Mouse (Mus musculus): Measurements from ENCODE around the gene Coa3.

Coa3 gene

DNA sequence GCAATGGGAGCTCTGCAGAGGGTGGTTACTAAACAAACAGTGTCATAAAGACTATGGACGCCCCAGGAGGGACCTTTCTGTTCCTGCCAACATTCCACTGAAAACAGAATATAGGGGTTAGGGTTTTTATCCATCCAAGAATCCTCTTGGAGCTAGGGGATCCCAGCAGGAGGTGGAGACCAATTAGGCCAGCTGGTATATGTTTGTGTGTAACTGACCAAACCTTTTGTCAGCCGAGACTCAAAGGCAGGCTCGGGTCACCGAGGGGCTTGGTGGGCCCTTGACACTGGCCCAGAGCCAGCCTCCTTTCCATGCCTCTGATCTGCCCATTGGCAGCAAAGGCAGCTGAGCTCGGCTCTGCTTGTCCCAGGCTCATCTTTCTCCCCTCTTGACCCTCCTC, 4.0 kb upstream of the Coa3 start:
- no peak for DNase-seq (ENCODE audit: low spot score in 2 of 2)

DNA sequence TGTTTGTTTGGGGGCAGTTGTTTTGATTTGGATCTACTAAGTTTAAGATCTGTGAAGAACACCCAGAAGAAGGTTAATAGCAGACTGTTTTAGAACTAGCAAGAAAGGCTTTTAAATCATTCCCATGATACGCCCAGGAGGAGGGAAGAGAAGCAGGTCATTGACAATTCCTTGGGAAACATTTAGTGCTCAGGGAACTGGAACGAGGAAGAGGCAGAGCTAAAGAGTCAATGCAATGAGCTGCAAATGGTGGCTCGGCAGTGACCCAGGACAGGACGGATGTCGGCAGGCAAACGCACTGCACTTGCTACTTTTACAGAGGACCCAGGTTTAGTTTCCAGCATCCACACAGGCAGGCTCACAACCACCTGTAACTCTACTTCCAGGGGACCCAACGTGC, 1.9 kb upstream of the Coa3 start:
- no peak for DNase-seq (ENCODE audit: low spot score in 2 of 2)

DNA sequence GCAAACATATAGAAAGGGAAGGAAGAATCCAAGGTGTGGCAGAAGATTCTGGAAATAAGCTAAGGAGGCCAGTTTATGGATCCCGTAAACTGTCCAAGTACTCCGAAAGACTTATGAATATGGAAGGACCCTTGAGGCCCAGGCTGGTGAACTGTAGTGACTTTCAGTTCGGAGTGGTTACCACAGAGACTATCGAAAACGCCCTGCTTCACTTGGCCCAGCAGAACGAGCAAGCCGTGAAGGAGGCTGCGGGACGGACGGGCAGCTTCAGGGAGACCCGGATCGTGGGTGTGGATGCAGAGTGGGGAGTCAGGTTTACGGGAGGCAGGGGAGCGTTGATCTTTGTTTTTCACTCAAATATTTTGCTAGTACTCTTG, 267 bp upstream of the Coa3 start:
- peak in 1 of 2 experiments; percentile 26 for DNase-seq (ENCODE audit: low spot score in 2 of 2)

DNA sequence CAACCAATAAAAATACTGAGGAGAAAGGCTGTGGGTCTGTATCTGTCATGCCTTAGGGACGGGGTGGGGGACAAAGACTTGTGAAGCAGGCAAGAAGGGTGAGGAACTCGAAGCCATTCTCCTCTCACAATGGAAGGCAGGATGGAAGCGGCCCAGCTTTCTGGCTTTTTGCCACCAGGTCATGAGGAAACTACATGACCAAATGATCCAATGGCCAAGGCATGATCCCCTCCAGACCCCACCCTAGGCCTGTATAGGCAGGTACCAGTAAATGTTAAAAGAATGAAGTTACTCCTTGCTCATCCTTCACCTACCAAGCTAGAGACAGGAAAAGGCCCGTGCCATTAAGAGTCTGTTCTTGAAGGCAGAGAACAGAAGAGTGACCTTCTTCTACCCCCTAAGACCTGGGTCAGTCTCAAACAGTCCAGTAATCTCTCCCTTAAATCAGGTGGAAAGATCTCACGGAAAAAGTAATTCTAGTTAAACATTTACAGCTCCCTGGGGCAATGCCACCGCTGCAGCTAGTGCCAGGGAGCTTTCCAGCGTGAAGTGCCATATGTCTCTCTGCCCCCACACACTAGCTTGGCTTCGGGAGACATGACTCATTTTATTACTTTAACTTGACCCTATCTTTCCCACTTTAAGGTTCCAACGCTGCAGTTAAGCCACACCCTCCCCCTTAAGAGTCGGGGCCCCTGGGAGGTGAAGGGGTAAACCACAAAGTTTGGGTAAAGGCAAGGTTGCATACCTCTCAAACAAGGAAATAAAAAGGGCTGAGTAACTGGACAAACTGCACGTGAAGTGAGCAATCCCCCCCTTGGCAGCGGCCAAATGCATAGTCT, 1.3 kb downstream of the Coa3 start:
- DNase-seq (ENCODE audit: low spot score in 2 of 2): no peak

DNA sequence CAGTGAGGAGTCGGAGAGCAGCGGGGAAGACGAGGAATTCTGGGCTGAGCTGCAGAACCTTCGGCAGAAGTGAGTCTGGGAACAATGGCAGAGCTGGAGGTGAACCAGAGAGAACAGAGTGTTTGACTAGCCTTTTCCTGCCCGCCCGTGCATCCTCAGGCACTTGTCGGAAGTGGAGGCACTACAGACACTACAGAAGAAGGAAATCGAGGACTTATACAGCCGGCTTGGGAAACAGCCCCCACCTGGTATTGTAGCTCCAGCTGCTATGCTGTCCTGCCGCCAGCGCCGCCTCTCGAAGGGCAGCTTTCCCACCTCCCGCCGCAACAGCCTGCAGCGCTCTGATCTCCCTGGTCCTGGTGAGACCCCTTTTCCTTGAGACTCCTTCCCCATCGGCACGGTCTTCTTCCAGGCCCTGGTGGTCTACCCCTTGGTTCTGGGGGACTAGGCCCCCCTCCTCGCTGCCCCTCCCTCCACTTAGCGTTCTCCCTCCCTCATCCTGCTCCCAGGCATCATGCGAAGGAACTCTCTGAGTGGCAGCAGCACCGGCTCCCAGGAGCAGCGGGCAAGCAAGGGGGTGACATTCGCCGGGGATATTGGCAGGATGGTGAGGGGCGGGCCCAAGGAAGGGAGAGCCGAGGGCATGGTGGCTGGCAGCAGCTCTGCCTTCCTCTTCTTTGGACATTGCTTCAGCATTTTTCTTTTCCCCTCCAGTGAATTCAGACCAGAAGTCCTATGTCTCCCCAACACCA, 2.4 kb downstream of the Coa3 start:
- DNase-seq (ENCODE audit: low spot score in 2 of 2): no peak

DNA sequence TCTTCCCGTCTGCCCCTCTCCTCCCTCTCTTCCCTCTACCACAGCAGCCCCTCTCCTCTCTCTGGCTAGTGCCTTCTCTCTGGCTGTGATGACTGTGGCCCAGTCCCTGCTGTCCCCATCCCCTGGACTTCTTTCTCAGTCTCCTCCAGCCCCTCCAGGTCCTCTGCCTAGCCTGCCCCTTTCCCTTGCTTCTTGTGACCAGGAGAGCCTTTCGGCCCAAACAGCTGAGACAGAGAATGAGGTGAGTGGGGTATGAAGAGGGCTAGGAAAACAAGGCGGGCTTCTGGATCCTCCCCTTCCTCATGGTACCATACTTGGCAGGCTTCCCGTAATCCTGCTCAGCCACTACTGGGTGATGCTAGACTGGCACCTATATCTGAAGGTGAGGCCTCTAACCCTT, 3.6 kb downstream of the Coa3 start:
- DNase-seq (ENCODE audit: low spot score in 2 of 2): no peak

DNA sequence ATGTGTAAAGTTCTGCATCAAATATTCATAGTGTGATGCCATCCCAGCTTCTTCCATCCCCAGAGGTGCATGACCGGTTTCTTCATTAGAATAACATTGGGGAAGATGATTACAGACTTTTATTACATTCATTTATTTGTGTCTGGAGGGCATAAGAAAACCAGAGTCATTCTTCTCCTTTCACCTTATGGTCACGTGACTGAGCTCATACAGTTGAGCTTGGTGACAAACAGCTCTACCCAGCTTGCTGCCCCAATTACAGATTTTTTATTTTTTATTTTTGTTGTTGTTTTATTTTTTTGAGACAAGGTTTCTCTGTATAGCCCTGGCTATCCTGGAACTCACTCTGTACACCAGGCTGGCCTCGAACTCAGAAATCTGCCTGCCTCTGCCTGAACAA, 6.5 kb downstream of the Coa3 start:
- DNase-seq (ENCODE audit: low spot score in 2 of 2): no peak

- no peak for DNase-seq (ENCODE audit: low spot score in 2 of 2)
Observed at GRCm38 (mm10) chr11:101269577-101270116, 9.3 kb downstream of the Coa3 start.

DNA sequence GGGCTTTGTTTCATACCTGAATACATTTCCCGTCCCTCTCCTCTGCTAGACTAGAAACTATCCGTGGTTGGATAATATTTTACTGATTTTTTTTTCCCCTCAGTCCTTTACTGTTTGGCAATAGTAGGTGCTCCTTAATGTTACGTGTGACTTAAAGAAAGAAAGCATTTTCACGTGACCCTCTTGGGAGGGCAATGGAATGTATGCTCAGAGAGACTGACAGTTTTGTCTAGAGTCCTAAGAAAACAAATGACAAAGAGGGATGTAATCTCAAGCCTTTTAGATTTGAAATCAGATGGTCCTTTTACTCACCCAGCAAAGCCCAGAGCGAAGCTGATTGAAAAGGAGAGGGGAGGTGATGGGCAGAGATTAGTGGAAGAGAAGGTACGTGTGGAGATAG, 13.0 kb downstream of the Coa3 start:
- DNase-seq (ENCODE audit: low spot score in 2 of 2): no peak

- DNase-seq (ENCODE audit: low spot score in 2 of 2): no peak
Observed at GRCm38 (mm10) chr11:101264954-101265471, 13.9 kb downstream of the Coa3 start.

DNA sequence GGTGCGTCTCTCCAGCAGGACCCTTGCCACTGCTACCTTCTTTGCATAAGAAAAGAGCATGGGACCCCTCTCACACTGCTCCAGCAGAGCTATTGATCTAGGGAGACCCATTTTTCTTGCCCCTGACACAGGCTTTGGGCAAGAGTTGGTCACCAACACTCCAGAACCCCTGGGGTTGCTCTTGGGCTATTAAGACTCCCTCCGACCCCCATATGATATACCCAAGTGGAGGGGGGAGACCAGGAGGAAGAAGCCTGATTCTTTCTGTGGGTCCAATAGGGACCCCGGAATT, 15.0 kb downstream of the Coa3 start:
- DNase-seq (ENCODE audit: low spot score in 2 of 2): no peak

DNA sequence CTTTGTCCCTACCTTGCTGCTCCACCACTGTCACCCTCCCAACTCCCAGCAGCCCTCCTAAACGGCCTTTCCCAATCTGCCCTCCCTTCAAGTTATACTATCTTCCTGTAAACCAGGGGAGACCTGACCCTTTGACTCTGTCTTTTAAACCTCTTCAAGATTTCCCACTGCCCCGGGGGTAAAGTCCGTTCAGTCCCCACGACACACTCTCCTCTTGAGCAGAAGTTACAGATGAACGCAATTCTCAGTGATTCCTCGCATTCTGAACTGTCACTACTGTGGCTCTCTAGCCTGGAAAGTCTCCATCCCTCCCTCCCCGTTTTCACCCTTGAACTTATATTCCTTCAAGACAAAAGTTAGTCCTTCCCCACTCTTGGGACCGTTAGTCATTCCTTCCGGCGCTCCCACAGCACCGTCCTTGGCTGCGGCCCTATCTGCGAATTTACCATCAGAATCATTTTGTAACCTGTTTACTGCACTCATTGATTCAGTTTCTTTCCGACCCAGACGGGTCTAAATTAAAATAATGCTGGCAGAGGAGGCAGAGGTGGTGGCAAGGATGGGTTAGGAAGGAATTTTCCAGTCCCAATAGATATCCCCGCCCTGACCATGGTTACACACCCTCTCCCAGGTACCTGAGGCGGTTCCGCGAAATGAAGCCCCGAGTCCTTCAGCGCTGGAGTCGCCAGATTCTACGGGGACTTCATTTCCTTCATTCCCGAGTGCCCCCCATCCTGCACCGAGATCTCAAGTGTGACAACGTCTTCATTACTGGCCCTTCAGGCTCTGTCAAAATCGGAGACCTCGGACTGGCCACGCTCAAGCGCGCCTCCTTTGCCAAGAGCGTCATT, 15.6 kb downstream of the Coa3 start:
- DNase-seq (ENCODE audit: low spot score in 2 of 2): no peak

GRCm38 (mm10) chr11:101262272-101262967, 16.5 kb downstream of the Coa3 start:
- no peak for DNase-seq (ENCODE audit: low spot score in 2 of 2)

- no peak for DNase-seq (ENCODE audit: low spot score in 2 of 2)
Observed at GRCm38 (mm10) chr11:101260826-101261380, 18.0 kb downstream of the Coa3 start.

GRCm38 (mm10) chr11:101259948-101260825, 18.7 kb downstream of the Coa3 start, which contains the start of gene Wnk4:
Wnk4 (plus strand) TSS chr11:101260567.
- peak; percentile 51 to 73 for DNase-seq (ENCODE audit: low spot score in 2 of 2)

DNA sequence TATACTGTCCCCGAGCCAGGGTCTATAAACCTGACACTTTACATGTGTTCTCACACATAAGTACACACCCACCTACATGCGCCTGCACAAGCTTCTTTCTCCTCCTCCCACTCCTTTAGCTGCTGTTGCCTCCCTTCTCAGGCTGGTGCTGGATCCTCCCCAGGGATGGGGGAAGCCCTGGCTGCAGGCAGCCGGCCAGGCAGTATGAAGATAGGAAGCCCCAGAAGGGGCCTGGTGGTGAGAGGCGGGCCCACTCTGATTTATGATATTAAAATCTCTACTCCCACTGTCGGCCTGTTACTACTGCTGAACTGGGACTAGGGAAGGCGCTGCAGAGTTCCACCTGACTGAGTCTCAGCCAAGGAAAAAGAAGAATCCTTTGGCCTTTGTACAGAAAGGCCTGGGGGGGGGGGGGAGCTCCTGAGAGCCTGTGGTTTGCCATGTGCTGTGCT, 19.6 kb downstream of the Coa3 start:
- DNase-seq (ENCODE audit: low spot score in 2 of 2): no peak

DNA sequence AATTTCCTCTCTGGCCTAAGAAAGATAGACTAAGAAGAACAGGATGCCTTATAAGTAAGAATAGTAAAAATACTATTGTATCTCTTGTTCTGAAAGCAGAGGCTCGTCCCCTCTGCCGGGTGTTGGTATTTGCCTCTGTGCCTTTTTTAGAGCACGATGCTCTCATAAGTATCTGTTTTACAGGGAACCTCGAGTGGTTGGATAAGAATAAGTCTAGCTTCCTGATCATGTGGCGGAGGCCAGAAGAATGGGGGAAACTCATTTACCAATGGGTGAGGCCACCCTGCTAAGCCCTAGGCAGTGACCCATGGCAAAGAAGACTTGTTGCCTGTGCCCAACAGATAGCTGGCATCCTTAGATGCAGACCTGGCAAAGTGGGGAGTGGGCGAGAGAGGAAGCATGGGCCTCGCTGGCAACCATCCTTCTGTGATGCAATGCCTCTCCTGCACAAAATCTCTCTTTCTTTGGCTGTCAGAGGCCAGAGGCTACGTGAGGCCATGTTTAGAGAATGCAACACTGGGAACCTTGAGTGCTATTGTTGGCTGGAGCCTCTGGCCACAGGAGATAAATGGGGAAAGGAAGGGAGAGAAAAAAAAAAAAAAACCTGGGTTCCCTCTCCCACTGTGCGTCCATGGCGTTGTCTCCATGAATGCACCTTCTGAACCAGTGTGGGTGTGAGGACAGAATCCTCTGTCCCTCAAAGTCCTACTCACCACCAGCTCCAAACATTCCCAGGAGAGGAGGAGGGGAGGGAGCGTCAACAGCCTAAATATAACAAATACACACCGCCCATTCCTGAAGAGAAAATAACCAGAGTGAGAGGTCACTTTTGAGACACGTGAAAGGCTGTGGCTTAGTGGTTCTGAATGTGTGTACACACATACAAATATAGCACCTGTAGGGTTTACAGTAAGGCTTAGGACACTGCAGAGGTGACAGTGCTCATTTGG, 22.8 kb downstream of the Coa3 start:
- DNase-seq (ENCODE audit: low spot score in 2 of 2): no peak

DNA sequence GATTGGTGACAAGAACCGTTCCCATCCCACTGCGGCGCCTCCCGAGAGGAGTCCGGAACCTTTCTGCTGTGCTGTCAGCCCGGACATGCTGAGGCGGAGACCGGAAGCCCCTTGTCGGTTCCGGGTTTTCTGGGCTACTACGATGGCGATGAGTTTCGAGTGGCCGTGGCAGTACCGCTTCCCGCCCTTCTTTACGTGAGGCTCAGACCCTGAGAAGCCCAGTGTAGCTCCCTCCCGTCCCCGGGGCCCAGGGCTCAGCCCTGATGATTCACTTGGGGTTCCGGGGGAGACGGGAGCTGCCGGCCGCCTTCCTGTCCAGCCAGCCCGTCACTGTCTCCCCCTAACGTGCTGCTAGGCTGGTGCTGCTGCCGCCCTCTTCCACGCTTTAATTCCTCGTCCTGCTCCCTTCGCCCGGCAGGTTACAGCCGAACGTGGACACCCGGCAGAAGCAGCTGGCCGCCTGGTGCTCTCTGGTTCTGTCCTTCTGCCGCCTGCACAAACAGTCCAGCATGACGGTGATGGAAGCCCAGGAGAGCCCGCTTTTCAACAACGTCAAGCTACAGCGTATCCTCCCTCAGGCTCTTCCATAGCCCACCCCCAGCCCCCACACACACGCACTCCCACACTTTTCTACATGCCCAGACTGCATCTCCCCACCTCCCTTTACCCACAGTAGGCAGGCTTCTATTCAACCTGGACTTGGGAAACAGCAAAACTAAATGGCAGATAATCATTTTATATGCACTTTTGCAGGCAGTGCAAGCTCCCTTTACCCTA, 25.1 kb downstream of the Coa3 start, which contains the start of gene Vps25:
TSS of gene Vps25 (plus strand) at position 95 of the 777 bp plus-strand sequence.
- DNase-seq (ENCODE audit: low spot score in 2 of 2): peak; percentile 78 to 81
